Mouse (Mus musculus) kidney, adult 8-10 months (tissue): ENCODE results near the gene Olfr843.

Experiments
- DNase-seq, 2 experiments: peaks; one replicate each; pipeline ENCODE4 v3.0.0; 2022

Olfr843 gene

DNA sequence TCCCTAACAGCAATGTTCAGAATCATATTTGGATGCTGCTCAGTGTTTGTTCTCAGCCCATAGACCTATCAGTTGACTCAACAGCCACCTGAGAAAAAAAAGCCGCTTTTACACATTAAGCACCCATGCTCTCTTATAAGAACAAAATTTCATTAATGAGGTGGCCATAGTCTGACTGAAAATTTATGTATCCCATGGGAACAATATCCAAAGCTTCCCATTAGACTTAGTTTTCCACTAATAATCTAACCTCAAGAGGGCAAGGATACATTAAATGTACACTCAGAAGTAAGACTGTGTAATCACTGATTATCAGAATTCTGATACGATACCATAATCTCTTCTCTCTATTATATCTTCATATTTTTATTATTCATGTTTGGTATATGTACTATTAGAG, at the start of gene Olfr843:
Gene Olfr843, minus strand, starts transcription at position 101 of the 400 bp plus-strand sequence.
- no peak for DNase-seq
